Mouse (Mus musculus) cerebellum, adult (tissue): ENCODE measurements around the gene Hkdc1.
"Not testable (repeated sequence)": the region's sequence is repeated elsewhere in the genome, so short reads cannot be mapped to it uniquely, and the experiment has no call there.

Experiments used
- ATAC-seq: cut with Nextera tagmentation; 2 replicates; pipeline ENCODE4 v1.9.2; 2017; ENCODE audit warnings: mild to moderate bottlenecking, moderate library complexity, mixed read lengths; ENCODE audit not compliant: insufficient number of reproducible peaks, low FRiP score, low TSS enrichment

Hkdc1 gene

DNA sequence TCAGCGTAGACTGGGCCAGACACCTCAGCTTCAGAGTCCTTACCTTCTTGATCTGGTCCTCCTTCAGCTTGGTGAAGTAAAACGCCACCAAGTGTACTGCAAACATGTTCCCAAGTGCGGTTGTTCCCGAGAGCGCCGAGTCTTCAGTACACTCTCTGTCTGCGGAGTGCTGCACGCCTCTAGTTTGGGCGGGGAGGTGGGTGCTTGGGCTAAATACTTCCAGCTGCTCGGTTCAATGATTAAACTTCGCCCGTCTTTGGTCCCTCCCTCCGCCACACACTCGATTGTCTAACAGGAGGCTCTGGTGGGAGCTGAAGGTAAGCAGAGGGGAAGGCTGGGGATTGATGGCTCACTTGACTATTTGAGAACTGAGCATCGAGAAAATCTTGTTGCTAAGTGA is at the start of gene Hkdc1:
Gene Hkdc1, minus strand, starts transcription at position 237 of the 400 bp plus-strand sequence.
- ATAC-seq: no peak

DNA sequence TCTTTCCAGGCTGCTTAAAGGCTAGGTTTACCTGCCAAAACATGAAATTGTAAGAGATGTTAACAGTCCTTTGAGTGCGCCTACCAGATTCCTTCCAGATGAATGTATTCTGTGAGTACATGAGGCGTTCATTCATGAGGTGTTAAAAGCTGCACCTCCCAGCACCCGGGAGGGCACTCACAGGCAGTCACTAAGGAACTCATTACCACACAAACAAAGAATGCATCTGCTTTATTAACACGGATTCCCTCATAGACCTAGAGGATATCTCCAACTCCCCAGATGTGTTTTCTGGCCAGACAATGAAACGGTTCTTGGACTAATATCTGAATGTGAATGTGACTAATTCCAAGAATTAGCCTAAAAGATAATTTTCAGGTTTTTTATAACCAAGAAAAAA is 48.8 kb upstream of the Hkdc1 start:
- ATAC-seq: no peak

- no peak for ATAC-seq
These were observed 47.4 kb upstream of the Hkdc1 start for GRCm38 (mm10) chr10:62469736-62470135.

DNA sequence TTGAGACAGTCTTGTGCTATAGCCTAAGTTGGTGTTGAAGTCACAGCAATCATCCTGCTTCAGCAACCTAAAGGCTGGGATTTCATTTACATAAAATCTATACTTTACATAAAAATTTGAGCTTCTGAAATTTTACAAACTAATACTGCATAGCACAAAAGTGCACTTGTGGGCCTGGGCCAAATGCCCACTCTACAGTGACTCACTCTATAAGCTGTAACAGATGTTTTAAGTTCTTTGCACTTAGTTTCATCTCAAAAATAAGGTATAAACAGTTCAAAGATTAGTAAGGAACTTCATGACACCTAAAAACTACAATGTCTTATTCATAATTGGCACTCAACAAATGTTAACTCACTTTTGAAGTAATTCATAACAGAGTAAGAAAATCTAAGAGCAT is 39.0 kb upstream of the Hkdc1 start:
- ATAC-seq: no peak

DNA sequence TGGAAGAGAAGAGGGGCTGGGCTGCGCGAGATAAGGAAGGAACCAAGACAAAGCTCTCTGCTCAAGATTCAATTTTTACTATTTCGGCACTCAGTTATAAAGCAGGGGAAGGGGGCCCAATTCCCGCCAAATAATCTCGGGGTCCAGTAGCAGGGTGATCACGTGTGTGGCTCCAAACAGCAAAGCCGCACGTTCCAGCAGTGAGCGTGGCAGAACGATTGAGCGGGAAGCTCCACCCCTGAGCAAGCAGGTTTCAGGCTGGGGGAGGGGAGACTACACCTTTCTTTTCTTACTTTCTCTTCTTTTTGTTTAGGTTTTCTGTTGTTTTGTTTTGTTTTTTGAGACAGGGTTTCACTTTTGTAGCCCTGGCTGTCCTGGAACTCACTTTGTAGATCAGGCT is 29.7 kb upstream of the Hkdc1 start:
- ATAC-seq: not testable (repeated sequence)

GRCm38 (mm10) chr10:62450280-62450640 is 28.0 kb upstream of the Hkdc1 start:
- no peak; the same call in 1 of the 2 replicates for ATAC-seq

- peak; percentile 78 for ATAC-seq
These were observed 27.3 kb upstream of the Hkdc1 start, which contains the start of the genes 4930507D05Rik and Supv3l1 for GRCm38 (mm10) chr10:62449364-62450279. Gene 4930507D05Rik (plus strand): TSS chr10:62449489. Gene Supv3l1 (minus strand): TSS chr10:62449738.

- ATAC-seq: no peak
These were observed 8.1 kb upstream of the Hkdc1 start for GRCm38 (mm10) chr10:62430427-62430826.

- no peak for ATAC-seq
These were observed 3.0 kb upstream of the Hkdc1 start for GRCm38 (mm10) chr10:62425081-62425871.

DNA sequence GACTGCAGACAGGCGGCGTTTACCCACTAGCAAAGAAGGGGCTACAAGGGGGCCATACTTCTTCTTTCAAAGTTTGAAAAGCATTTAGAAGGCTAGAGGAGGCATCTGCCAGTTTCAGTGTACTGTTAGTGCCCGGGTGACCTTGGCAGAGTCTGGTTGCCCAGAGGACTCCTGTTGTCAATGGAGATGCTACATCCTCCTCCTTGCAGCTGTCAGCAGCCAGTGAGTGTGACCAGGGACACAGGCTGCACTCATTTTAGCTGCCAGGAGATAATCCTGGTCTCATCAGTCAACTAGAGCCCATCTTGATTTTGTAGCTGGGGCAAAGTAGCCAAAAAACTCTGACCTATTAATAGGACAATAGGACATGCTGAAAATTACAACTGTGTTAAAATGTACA is 1.2 kb downstream of the Hkdc1 start:
- no peak for ATAC-seq

GRCm38 (mm10) chr10:62420399-62420798 is 1.9 kb downstream of the Hkdc1 start:
- no peak for ATAC-seq

DNA sequence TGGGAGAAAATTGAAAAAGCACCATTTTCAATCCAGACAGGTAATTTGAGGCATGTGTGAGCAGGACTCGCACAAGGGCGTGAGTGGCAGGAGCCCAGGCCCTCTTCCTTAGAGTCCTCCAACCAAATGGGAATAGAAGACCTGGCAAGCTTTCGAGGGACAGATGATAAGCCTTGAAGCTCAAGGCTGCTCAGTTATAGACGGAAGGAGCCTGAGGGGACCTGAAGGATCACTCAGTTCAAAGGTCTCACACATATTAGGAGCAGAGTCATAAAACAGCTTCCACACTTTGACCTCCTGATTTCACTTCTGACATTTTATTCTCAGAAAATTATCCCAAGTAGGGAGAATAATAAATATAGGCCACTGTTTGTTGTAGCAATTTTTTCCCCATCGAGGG is 2.9 kb downstream of the Hkdc1 start:
- ATAC-seq: no peak

DNA sequence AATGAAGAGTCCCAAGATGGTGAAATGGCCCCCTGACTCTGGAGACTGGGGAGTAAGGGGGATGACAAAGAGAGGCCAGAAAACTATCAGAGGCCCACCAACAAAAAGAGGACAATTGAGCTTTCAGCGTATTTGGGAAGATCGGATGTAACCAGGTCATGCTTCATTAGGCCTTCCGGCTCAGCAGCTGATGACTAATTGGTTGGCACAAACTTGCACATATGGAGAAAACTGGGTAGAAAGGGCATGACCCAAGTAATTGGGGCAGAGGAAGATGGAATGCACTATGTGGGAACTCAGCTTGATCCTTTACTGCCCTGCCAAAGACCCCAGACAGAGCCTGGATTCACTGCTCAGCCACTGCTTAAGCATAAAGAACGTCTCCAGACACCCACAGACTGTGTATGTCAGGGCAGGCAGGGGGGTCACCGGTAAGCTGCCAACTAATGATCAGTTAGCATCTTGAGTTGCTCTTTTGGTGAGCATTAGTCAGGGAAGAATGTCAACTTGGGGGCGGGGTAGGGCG is 3.4 kb downstream of the Hkdc1 start:
- ATAC-seq: no peak

- no peak for ATAC-seq
These were observed 8.7 kb downstream of the Hkdc1 start for GRCm38 (mm10) chr10:62413606-62413982.

GRCm38 (mm10) chr10:62412906-62413605 is 9.2 kb downstream of the Hkdc1 start:
- ATAC-seq: no peak

- no peak for ATAC-seq
These were observed 10.6 kb downstream of the Hkdc1 start for GRCm38 (mm10) chr10:62411431-62412410.

GRCm38 (mm10) chr10:62410943-62411342 is 11.3 kb downstream of the Hkdc1 start:
- ATAC-seq: peak; percentile 89

GRCm38 (mm10) chr10:62404901-62405300 is 17.4 kb downstream of the Hkdc1 start:
- no peak for ATAC-seq

DNA sequence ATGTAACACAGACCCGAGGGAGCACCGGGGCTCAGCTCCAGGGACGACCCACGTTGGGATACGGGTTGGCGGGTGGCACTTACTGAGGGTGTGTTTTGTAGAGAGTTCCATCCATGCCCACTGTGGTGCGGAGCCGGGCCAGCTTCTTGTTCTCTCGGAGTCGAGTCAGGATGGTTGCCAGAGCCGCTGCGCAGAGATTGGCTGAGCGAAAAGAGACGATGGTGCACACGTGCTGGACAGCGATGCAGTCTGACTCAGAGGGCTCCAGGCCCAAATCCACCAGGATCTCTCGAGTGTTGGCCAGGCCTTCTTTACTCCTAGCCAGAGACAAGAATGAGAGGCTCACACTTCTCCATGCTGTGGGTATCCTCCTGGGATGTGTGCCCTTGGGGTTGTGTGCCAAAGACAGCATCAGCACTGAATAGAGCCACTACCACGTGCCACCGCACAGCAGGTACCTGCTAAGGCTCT is 20.6 kb downstream of the Hkdc1 start:
- ATAC-seq: no peak
